Mouse (Mus musculus): ENCODE measurements around the gene Bcl11a. TPM values are rescaled to one million over a fixed set of nuclear protein-coding genes. Genes with fewer than 3 reads are reported as not detected.

The Bcl11a gene
- total and polyA plus RNA-seq, 3 experiments, result 37.0 to 112 (median 83.8) TPM

GRCm38 (mm10) chr11:24075486-24076126 is 2.2 kb upstream of the Bcl11a start:
- Histone ChIP-seq H3K4me1 (ENCODE audit: control insufficient read depth in 1 of 2, insufficient read depth in 2 of 2, low read length in 2 of 2) (no peaks in the 10 kb centered on the region), H3K4me3 (ENCODE audit: control insufficient read depth in 1 of 2, insufficient read depth in 1 of 2, low read depth in 2 of 2, low read length in 2 of 2) (peak overlapping the region; percentile 77 to 82), H3K9me3 (replicated peaks; ENCODE audit: insufficient read depth, low read length) (no peaks in the 10 kb centered on the region), H3K27ac (ENCODE audit: control insufficient read depth, low read depth, low read length) (peak overlapping the region; percentile 93), H3K79me2 (ENCODE audit: control insufficient read depth, insufficient read depth, low read length, poor library complexity) (peaks cover 49% of the 10 kb centered on the region), H3K27me3 (ENCODE audit: control insufficient read depth in 1 of 2, insufficient read depth in 2 of 2, low read length in 2 of 2) (no peaks in the 10 kb centered on the region), H3K9ac (ENCODE audit: control insufficient read depth, low read depth, low read length, poor library complexity, severe bottlenecking) (peak overlapping the region; percentile 94), H3K36me3 (ENCODE audit: control insufficient read depth in 1 of 2, insufficient read depth in 2 of 2, low read length in 2 of 2) (peaks cover 0 to 8% of the 10 kb centered on the region in 2 experiments; a peak in 2 of 4 replicates)
- DNase-seq (ENCODE audit: low read depth, low spot score), result peak; percentile 84
- no peak for TF ChIP-seq NRF1 (IDR thresholded peaks at IDR 0.05; ENCODE audit: insufficient read depth, low read depth, low read length, poor library complexity, severe bottlenecking)
- no peak for TF ChIP-seq ELF1 (IDR thresholded peaks at IDR 0.05; ENCODE audit: low read depth, low read length)
- no peak; the same call in 1 of the 2 replicates for TF ChIP-seq TCF12 (IDR thresholded peaks at IDR 0.05; ENCODE audit: low read depth, low read length)
- TF ChIP-seq UBTF (IDR thresholded peaks at IDR 0.05; ENCODE audit: borderline replicate concordance, insufficient read depth, low read depth, low read length), result no peak
- no peak for TF ChIP-seq RAD21 (IDR thresholded peaks at IDR 0.05; ENCODE audit: low read depth, low read length)
- TF ChIP-seq CHD1 (IDR thresholded peaks at IDR 0.05; ENCODE audit: low read depth, low read length), result no peak; the same call in none of the 2 replicates
- TF ChIP-seq KAT2A (conservative IDR thresholded peaks at IDR 0.05; ENCODE audit: low read depth, low read length), result no peak
- TF ChIP-seq ETS1 (IDR thresholded peaks at IDR 0.05; ENCODE audit: low read depth, low read length), result peak; percentile 28; the same call in 1 of the 2 replicates
- TF ChIP-seq POLR2A (IDR thresholded peaks at IDR 0.05; ENCODE audit: control insufficient read depth in 1 of 2, insufficient read depth in 1 of 2, low read depth in 1 of 2, low read length in 2 of 2, poor library complexity in 1 of 2), result 0 out of 4 replicates have a peak, but pooled peaks of 1 of the 2 experiments have one; percentile 45
- TF ChIP-seq MXI1 (IDR thresholded peaks at IDR 0.05; ENCODE audit: low read depth, low read length), result peak; percentile 26
- TF ChIP-seq NELFE (IDR thresholded peaks at IDR 0.05; ENCODE audit: low read depth, low read length), result peak; percentile 31; the same call in 1 of the 2 replicates
- TF ChIP-seq MAX (IDR thresholded peaks at IDR 0.05; ENCODE audit: low read length), result 0 out of 2 replicates have a peak, but pooled peaks have one; percentile 33
- TF ChIP-seq TBP (IDR thresholded peaks at IDR 0.05; ENCODE audit: low read depth, low read length), result peak; percentile 50
- peak; percentile 97 for TF ChIP-seq ZNF384 (IDR thresholded peaks at IDR 0.05; ENCODE audit: low read depth, low read length)
- peak; percentile 57; the same call in 1 of the 2 replicates for TF ChIP-seq ZMIZ1 (IDR thresholded peaks at IDR 0.05; ENCODE audit: low read depth, low read length)
- TF ChIP-seq EP300 (IDR thresholded peaks at IDR 0.05; ENCODE audit: low read depth in 1 of 2, low read length in 2 of 2), result peak in 1 of 2 experiments; percentile 9; a peak in 1 of 4 replicates
- no peak for TF ChIP-seq BHLHE40 (IDR thresholded peaks at IDR 0.05; ENCODE audit: borderline replicate concordance, low read depth, low read length)
- no peak; the same call in 1 of the 2 replicates for TF ChIP-seq HCFC1 (IDR thresholded peaks at IDR 0.05; ENCODE audit: low read depth, low read length)
- TF ChIP-seq SIN3A (IDR thresholded peaks at IDR 0.05; ENCODE audit: low read length), result peak; percentile 62; the same call in 1 of the 2 replicates
- peak; percentile 88 for TF ChIP-seq MAZ (IDR thresholded peaks at IDR 0.05; ENCODE audit: low read depth, low read length)
- TF ChIP-seq MYC (IDR thresholded peaks at IDR 0.05; ENCODE audit: low read depth, low read length), result no peak

Measured in MEL (cell line).